Mouse (Mus musculus): ENCODE measurements at regions not wholly inside any gene's neighbourhood (a gene's known extent, or its start where the extent isn't known, plus 50 kb on each side); places are given as distances from the start of the nearest gene placed in this dataset.

DNA sequence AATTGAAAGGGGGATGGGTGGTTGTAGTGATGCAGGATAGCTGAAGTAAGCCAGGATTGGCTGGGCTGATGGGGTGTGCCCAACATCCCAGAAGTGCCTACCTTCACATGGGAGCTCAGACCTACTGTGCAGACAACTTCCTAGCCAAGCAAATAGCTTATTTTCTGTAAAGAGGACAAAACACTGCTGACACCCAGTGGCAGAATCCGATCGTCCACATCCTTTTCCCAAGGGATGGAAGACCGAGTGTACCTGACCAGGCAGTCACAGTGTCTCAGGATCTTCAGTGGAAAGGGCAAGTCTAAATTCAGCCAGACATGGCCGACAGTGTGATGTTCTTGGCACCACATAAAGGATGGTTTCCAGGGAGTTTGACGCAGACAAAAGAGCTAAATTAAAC lies 114.4 kb downstream of the Nmur2 start:
- TF ChIP-seq ZC3H11A (IDR thresholded peaks at IDR 0.05; ENCODE audit: borderline replicate concordance, low read depth, low read length) (no peak), CHD2 (IDR thresholded peaks at IDR 0.05; ENCODE audit: low read depth, low read length) (no peak)
